Mouse (Mus musculus): ENCODE data around the gene Rasl11b.

DNA sequence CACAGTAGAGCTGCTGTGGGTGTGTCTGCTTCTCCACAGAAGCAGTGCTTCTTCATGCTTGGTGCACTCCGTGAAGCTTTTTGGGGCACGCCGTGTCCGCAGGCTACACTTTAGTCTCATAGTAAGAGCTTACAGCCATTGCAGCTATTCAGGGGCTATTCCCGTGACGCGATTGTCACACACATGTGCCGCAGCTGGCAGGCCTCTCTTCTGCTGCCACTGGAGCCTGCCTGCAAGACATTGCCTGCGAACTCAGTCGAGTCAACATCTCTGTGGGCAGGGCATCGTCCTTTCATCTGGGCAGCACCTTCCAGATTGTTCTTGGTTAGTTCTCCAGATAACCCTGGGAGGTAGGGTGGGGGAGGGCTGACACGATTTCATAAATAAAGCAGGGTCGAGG lies 4.7 kb downstream of the Rasl11b start:
- TF ChIP-seq CTCF (conservative IDR thresholded peaks at IDR 0.05; ENCODE audit: low read length), result no peak
- TF ChIP-seq POU5F1 (IDR thresholded peaks at IDR 0.05; ENCODE audit: borderline replicate concordance, low read length), result no peak

Data from E14TG2a.4 (cell line).